Mouse (Mus musculus): ENCODE measurements around the gene Gm20715.
"Not testable (repeated sequence)": the region's sequence is repeated elsewhere in the genome, so short reads cannot be mapped to it uniquely, and the experiment has no call there.

Gm20715 gene

DNA sequence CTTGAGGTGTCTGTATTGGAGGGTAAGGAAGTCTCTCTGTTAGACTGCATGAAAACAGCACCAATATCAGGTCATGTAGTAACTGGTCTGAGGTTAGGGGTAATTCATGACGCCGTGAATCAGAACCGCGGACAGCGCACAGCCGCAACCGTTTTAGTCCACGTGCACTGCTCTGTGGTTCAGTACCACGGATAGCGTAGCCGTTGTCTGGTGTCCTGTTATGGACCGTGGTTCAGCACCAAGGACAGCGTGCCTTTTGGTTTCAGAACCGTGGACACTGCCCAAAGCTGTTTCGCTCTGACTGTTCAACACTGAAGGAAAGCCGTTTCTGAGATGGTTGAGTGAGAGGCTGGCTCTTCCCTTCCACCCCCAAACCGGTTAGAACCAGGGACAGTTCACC is at the start of gene Gm20715:
Gm20715 (plus strand) TSS at position 235 of the 400 bp plus-strand sequence.
- peak; percentile 97 for DNase-seq (ENCODE audit: low read depth, low spot score)

GRCm38 (mm10) chr7:6360477-6361060 is 49.5 kb upstream of the Gm20715 start:
- no peak for DNase-seq (ENCODE audit: low read depth, low spot score)

DNA sequence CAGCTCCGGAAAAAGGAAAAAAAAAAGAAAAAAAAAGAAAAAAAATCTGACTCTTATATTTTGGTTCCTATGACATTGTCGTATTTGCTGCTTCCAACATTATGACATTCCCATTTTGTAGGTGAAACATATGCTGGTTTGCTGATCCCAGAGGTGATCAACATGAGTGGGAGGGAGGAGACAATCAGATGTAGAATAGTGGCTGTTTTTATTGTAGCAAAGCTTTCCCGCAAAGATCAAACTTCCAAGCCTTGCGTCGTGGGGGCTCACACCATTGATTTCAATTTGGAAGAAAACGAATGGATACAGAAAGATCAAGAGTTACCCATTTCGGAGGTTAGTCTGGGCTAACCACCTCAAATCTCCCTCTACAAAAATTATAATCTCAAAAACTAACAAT is 48.3 kb upstream of the Gm20715 start:
- no peak for DNase-seq (ENCODE audit: low read depth, low spot score)

GRCm38 (mm10) chr7:6362268-6363046 is 47.6 kb upstream of the Gm20715 start:
- peak; percentile 98 for DNase-seq (ENCODE audit: low read depth, low spot score)

DNA sequence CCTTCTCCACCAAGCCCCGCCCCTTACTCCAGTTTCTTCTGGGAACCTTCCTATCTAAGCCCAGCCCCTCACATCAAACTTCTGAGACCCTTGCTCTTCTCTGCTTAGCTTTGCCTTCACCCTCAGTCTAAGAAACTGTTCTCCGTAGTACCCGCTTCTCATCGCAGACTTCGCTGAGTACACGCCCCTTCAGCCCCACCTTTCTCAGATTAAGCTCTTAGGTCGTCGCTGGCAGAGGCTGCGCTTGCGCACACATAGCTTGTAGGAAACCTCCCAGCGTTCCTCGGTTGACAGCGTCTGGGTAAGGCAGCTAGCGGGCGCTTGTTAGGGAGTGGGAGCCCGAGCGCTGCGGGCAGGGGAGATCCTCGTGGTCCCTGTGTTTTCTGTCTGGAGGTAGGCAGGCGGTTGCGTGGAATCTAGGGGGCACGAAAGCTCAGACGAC is 47.0 kb upstream of the Gm20715 start, which contains the start of gene Zfp78:
Zfp78 (plus strand) TSS at position 234 of the 442 bp plus-strand sequence.
- peak; percentile 94 for DNase-seq (ENCODE audit: low read depth, low spot score)

- DNase-seq (ENCODE audit: low read depth, low spot score), result no peak
Measured at GRCm38 (mm10) chr7:6364761-6365160, 45.3 kb upstream of the Gm20715 start.

- DNase-seq (ENCODE audit: low read depth, low spot score), result no peak
Measured at GRCm38 (mm10) chr7:6367185-6367584, 42.9 kb upstream of the Gm20715 start.

- DNase-seq (ENCODE audit: low read depth, low spot score), result not testable (repeated sequence)
Measured at GRCm38 (mm10) chr7:6368146-6368545, 41.9 kb upstream of the Gm20715 start.

GRCm38 (mm10) chr7:6369460-6369859 is 40.6 kb upstream of the Gm20715 start:
- no peak for DNase-seq (ENCODE audit: low read depth, low spot score)

GRCm38 (mm10) chr7:6372993-6373392 is 37.1 kb upstream of the Gm20715 start:
- DNase-seq (ENCODE audit: low read depth, low spot score), result no peak

- DNase-seq (ENCODE audit: low read depth, low spot score), result no peak
Measured at GRCm38 (mm10) chr7:6378441-6378840, 31.6 kb upstream of the Gm20715 start.

- no peak for DNase-seq (ENCODE audit: low read depth, low spot score)
Measured at GRCm38 (mm10) chr7:6381431-6381830, 28.6 kb upstream of the Gm20715 start.

DNA sequence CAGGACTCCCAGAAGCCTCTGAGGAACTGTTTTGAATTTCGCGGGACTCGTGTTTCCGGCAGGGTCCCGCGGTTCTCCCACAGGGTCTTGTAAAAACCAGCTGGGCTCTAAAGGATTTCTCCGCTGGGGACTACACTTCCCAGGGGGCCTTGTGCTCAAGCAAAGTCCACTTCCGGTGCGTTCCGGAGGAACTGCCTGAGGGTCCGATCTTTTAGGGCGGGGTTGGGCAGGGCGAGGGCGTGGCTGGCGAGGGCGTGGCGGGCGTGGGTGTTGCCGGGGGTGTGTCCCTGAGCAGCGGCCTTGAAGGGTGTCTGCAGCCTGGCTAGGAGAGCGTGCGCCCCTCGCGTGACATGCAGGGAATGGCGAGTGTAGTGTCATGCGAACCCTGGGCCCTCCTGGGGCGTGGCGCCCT is 27.0 kb upstream of the Gm20715 start, which contains the start of gene Zfp28:
Zfp28 (plus strand) TSS at position 252 of the 412 bp plus-strand sequence.
- peak; percentile 98 for DNase-seq (ENCODE audit: low read depth, low spot score)

DNA sequence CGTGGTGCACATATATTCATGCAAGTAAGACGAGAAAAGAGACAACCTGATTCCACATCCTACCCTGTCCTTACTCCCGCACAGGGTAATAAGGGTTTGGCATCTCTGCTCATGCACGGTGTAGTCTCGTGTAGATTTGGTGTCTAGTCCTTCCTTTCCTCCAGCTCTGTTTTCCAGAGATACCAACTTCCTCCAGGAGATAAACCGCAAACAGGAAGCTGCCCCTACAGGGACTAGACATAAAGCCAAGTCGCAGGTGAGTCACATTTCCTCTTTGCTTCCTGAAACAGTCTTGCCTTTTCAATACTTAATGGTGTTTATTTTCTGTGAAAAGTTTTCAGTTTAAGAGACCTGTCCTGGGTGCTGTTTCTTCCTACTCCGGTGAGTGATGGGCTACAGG is 26.1 kb upstream of the Gm20715 start:
- DNase-seq (ENCODE audit: low read depth, low spot score), result no peak

DNA sequence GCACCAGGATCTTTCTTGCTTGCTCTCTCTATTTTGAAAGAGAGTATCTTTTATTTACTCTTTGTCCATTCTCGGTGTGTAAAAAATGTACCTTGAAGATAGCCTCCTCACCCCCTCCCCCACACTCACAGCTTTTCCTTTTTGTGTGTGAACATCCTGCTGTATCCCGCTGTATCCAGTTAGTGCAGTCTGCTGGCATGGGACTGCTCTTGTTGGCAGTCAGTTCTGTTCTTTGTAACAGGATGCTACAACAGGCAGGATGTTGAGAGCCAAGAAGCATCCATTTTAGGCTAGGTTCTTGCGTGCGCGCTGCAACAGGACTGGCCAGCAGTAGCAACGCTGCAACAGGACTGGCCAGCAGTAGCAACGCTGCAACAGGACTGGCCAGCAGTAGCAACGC is 23.1 kb upstream of the Gm20715 start:
- DNase-seq (ENCODE audit: low read depth, low spot score), result no peak

DNA sequence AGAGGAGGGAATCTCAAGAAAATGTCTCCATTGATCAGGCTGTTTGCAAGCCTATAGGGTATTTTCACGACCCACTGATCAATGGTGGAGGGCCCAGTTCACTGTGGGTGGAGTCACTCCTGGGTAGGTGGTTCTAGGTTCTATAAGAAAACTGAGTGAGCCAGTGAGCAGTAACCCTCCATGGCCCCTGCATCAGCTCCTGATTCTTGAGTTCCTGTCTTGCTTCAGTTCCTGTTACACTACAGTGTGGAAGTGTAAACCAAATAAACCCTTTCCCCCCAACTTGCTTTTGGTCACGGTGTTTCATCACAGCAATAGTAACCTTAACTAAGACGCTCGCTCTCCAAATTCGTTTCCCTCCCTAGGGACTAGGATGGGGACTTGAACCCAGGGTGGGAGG is 21.1 kb upstream of the Gm20715 start:
- no peak for DNase-seq (ENCODE audit: low read depth, low spot score)

DNA sequence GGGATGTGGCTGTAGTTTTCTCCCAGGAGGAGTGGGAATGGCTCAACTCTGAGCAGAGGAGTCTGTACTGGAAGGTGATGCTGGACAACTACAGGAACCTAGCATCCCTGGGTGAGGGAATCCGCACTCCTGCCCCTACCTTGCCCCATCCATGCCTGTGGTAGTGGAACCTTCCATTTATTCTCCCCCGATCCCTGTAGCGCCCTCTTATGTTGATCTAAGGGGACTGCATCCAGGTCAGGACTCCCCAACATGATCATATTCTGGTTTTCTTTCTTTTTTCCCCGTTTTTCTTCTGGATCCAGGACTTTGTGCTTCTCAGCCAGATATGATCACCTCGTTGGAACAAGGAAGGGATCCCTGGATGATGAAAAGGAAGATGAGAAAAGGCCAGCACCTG is 20.6 kb upstream of the Gm20715 start:
- no peak for DNase-seq (ENCODE audit: low read depth, low spot score)

DNA sequence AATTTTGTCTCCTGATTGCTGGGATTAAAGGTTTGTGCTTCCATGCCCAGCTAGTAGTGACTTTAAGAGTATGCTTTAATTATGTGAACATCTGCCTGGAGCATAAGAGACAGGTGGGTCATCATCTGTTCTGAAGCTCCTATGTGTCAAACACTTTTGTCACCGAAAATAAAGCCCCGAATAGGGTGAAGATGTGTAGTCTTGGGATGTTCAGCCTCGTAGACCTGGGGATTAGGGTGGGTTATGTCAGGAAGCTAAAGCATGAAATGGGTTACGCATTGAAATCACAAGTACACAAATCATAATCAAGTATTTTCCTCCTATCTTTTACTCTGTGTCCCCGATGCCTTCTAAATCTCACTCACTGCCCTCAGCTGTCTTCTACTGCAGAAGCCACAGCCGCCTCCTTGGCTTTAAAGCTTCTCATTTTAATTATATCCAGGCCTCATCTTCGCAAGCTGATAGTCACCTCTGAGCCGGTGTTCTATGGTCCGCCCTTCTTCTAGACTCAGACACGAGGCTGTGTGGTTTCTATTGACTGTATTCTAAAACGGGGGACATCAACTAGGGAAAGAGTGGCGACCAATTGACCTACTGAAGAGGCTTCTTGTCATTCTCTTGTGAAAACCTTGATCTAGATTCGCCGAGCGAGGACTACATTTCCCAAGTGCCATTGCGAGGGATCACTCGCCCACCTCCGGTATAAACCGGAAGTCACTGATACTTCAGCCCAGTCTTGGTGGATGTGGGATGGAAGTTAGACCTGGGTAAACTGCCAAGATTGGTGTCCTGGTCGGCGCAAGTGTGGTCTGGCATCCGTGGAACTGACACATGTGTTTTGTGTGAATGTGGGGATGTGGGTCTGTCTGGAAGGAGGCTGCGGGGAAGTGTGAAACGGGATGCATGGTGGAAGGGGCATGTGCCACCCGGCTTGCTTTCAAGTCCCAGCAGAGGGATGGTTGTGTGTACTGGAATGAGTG is 11.8 kb upstream of the Gm20715 start, which contains the start of gene Smim17:
Smim17 (plus strand) TSS at position 720 of the 980 bp plus-strand sequence.
- peak; percentile 56 for DNase-seq (ENCODE audit: low read depth, low spot score)

- DNase-seq (ENCODE audit: low read depth, low spot score), result no peak
Measured at GRCm38 (mm10) chr7:6414626-6415441, 4.8 kb downstream of the Gm20715 start.

- DNase-seq (ENCODE audit: low read depth, low spot score), result no peak
Measured at GRCm38 (mm10) chr7:6415442-6415787, 5.3 kb downstream of the Gm20715 start.

DNA sequence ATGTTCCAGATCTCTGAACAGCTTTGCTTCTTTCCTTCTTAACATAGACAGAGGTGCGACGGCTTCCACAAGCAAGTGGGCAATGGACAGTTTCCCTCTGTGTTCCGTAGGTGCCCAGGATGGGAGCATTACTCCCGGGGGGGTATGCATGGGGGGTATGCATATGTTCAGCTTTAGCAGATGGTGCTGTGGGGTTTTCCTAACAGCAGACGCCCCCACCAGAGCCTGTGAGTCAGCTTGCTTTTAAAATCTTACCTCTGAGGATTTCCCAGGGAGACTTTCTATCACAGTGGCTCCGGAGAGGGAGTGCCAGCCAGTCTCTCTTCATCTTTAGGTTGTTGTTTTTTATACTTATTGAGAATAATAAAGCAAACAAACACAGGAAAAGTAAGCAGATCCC is 9.8 kb downstream of the Gm20715 start:
- DNase-seq (ENCODE audit: low read depth, low spot score), result no peak
